Mouse (Mus musculus) thymus, adult 2 months (tissue): ENCODE measurements around the gene Sorbs2. TPM values are rescaled to one million over a fixed set of nuclear protein-coding genes. Genes with fewer than 3 reads are reported as not detected.

Source experiments
- DNase-seq: peaks from one replicate; pipeline ENCODE4 v3.0.0; 2021
- H3K27ac ChIP-seq: fragments of 200-500 bp; 2 replicates; pipeline ENCODE4 v1.5.1; 2012; ENCODE audit warnings: low read length, control low read depth; ENCODE audit not compliant: control insufficient read depth, insufficient read depth
- H3K27me3 ChIP-seq: fragments of 200-500 bp; 2 replicates; pipeline ENCODE4 v1.6.1; 2012; ENCODE audit warnings: mild to moderate bottlenecking, low read length, moderate library complexity, mixed read lengths; ENCODE audit not compliant: control insufficient read depth, insufficient read depth
- H3K36me3 ChIP-seq: fragments of 200-500 bp; 2 replicates; pipeline ENCODE4 v1.6.1; 2012; ENCODE audit warnings: mild to moderate bottlenecking, low read length, moderate library complexity; ENCODE audit not compliant: control insufficient read depth, insufficient read depth
- H3K4me1 ChIP-seq: fragments of 200-500 bp; replicated peaks from 2 replicates; pipeline ENCODE4 v1.6.1; 2012; ENCODE audit warnings: low read length; ENCODE audit not compliant: control insufficient read depth, insufficient read depth
- H3K4me3 ChIP-seq: fragments of 200-500 bp; 2 replicates; pipeline ENCODE4 v1.5.1; 2012; ENCODE audit warnings: mild to moderate bottlenecking, low read length, control low read depth, moderate library complexity; ENCODE audit not compliant: control insufficient read depth, insufficient read depth
- CTCF ChIP-seq: fragments of 200-500 bp; IDR thresholded peaks from 2 replicates; pipeline ENCODE4 v1.5.1; 2012; ENCODE audit warnings: mild to moderate bottlenecking, control low read depth, low read length, moderate library complexity, borderline replicate concordance; ENCODE audit not compliant: control insufficient read depth, poor library complexity, insufficient read depth; ENCODE audit errors: extremely low read depth
- POLR2A ChIP-seq: fragments of 200-500 bp; IDR thresholded peaks from 2 replicates; pipeline ENCODE4 v1.6.1; 2012; ENCODE audit warnings: mild to moderate bottlenecking, low read length, control low read depth, moderate library complexity; ENCODE audit not compliant: control insufficient read depth, poor library complexity, insufficient read depth; ENCODE audit errors: extremely low read depth
- WGBS: fragments of 180-500 bp; shearing (Covaris S2); methylation state at CpG from one replicate; pipeline ENCODE4 v1.1.7; 2018; 5-methylcytosine and 5-hydroxymethylcytosine counted together
- polyA plus RNA-seq: library from polyadenylated mRNA; depleted of rRNA; stranded (reverse); fragments of >200 nt; gene quantifications from 2 replicates; pipeline ENCODE4 v1.2.3, GENCODE M21; 2012

Gene Sorbs2
- polyA plus RNA-seq, 1 experiment = 9.0 TPM

GRCm38 (mm10) chr8:45658021-45658420, 150.4 kb downstream of the Sorbs2 start:
- Histone ChIP-seq H3K4me3 (no peak overlapping the region), H3K36me3 (no peaks in the 10 kb centered on the region), H3K27me3 (no peaks in the 10 kb centered on the region), H3K4me1 (no peaks in the 10 kb centered on the region), H3K27ac (no peak overlapping the region)
- TF ChIP-seq POLR2A (no peak), CTCF (no peak)
- no peak for DNase-seq
- 89% methylated on average over 3 of the region's 3 CpGs for WGBS

GRCm38 (mm10) chr8:45658458-45659325, 151.1 kb downstream of the Sorbs2 start:
- 64% methylated on average over 18 of the region's 18 CpGs for WGBS
- Histone ChIP-seq H3K4me3 (no peak overlapping the region), H3K4me1 (no peaks in the 10 kb centered on the region), H3K36me3 (no peaks in the 10 kb centered on the region), H3K27me3 (no peaks in the 10 kb centered on the region), H3K27ac (no peak overlapping the region)
- no peak for DNase-seq
- TF ChIP-seq POLR2A (no peak), CTCF (no peak)

GRCm38 (mm10) chr8:45659473-45659872, 151.9 kb downstream of the Sorbs2 start:
- Histone ChIP-seq H3K4me1 (no peaks in the 10 kb centered on the region), H3K4me3 (no peak overlapping the region), H3K36me3 (no peaks in the 10 kb centered on the region), H3K27me3 (no peaks in the 10 kb centered on the region), H3K27ac (no peak overlapping the region)
- TF ChIP-seq POLR2A = no peak
- TF ChIP-seq CTCF = no peak
- DNase-seq = no peak
- 89% methylated on average over 4 of the region's 4 CpGs for WGBS

GRCm38 (mm10) chr8:45660570-45660969, 153.0 kb downstream of the Sorbs2 start:
- TF ChIP-seq CTCF (no peak), POLR2A (no peak)
- no peak overlapping the region for H3K27ac ChIP-seq
- H3K36me3 ChIP-seq = no peaks in the 10 kb centered on the region
- no peak for DNase-seq
- no peaks in the 10 kb centered on the region for H3K4me1 ChIP-seq
- WGBS = 29% methylated on average over 12 of the region's 12 CpGs
- H3K4me3 ChIP-seq = no peak overlapping the region
- no peaks in the 10 kb centered on the region for H3K27me3 ChIP-seq

GRCm38 (mm10) chr8:45661605-45662004, 154.0 kb downstream of the Sorbs2 start:
- H3K4me1 ChIP-seq = no peaks in the 10 kb centered on the region
- no peak for DNase-seq
- H3K27me3 ChIP-seq = no peaks in the 10 kb centered on the region
- WGBS = 66% methylated on average over 4 of the region's 4 CpGs
- H3K36me3 ChIP-seq = no peaks in the 10 kb centered on the region
- H3K27ac ChIP-seq = no peak overlapping the region
- no peak for TF ChIP-seq CTCF
- TF ChIP-seq POLR2A = no peak
- no peak overlapping the region for H3K4me3 ChIP-seq

- Histone ChIP-seq H3K36me3 (no peaks in the 10 kb centered on the region), H3K4me3 (no peak overlapping the region), H3K27ac (no peak overlapping the region), H3K4me1 (no peaks in the 10 kb centered on the region), H3K27me3 (no peaks in the 10 kb centered on the region)
- DNase-seq = no peak
- WGBS = 96% methylated on average over 7 of the region's 7 CpGs
- no peak for TF ChIP-seq POLR2A
- TF ChIP-seq CTCF = no peak
These were observed 158.6 kb downstream of the Sorbs2 start for GRCm38 (mm10) chr8:45666221-45666620.
